ENCODE assay signal across 9 mouse cellular contexts in the genomic region with DNA sequence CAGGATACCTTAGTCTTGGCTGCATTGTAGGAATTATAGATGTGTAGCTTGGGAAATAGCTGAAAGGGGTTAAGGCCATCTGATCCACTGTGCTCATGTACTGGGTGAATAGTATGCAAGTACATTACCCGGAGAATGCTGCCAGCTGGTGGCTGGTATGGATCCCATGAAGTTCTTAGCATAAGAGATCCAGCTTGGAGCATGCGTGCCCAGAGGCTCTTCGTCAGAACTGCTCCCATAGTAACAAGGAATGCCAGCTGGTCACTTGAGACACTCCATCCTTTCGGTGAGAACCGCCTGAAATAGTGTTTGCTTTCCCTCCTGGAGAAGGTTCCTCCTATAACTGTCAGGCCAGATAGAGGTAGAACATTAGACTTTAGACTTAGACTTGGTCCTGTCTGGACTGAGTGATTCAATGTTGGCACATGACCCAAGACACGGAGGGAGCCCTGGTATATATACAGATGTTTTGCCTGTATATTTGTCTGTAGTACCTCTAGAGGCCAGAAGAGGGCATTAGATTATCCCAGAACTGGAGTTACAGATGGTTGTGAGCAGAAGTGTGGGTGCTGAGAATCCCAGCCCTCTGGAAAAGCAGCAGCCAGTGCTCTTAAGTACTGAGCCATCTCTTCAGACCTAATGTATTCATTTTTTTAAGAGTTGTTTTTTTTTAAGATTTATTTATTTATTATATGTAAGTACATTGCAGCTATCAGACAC. TPM values are rescaled to one million over a fixed set of nuclear protein-coding genes. Genes with fewer than 3 reads are reported as not detected.
A peak's percentile ranks its signal among the peaks of the same experiment; 100 is the strongest.
DNase-seq lines count a peak whose midpoint lies in the region; ATAC-seq lines count a peak whose summit lies in the region.
"Had no signal": no experiment of that assay in that cellular context is flagged by ENCODE, and none has a peak within 500 bp of the region (broad histone marks: within the 10 kb centered on the region; RNA-seq: fewer than 3 reads in every experiment).

No protein-coding gene starts in this region.

- H3K4me3 ChIP-seq in forebrain, embryonic 14.5 days (ENCODE audit: low read depth, low read length): no peak overlapping the region
- no peak overlapping the region for H3K4me3 ChIP-seq in forebrain, embryonic 12.5 days (replicated peaks)
- H3K4me3 ChIP-seq in liver, embryonic 11.5 days (ENCODE audit: low read depth, low read length): no peak overlapping the region
- H3K4me3 ChIP-seq: heart, embryonic 13.5 days had no signal

- no peak overlapping the region for H3K4me2 ChIP-seq in forebrain, embryonic 14.5 days (ENCODE audit: low read length)
- H3K4me2 ChIP-seq in forebrain, embryonic 12.5 days: no peak overlapping the region
- H3K4me2 ChIP-seq in liver, embryonic 11.5 days: no peak overlapping the region
- H3K4me2 ChIP-seq: heart, embryonic 13.5 days had no signal

- peak; percentile 29 for DNase-seq in forebrain, embryonic 14.5 days (ENCODE audit: low spot score)
- DNase-seq in thymus, postnatal 0 days (ENCODE audit: low spot score): peak; percentile 35
- DNase-seq in thymus, postnatal 36 days: no peak
- DNase-seq in lung, postnatal 10 days: peak; percentile 45
- DNase-seq in spleen, postnatal 14 days (ENCODE audit: low spot score in 2 of 2): no peak
- no peak for DNase-seq in liver, embryonic 11.5 days (ENCODE audit: low spot score)
- DNase-seq in gastrocnemius, postnatal 4 days (ENCODE audit: low spot score in 2 of 2): no peak

- H3K9ac ChIP-seq in forebrain, embryonic 14.5 days (ENCODE audit: low read length): no peak overlapping the region
- no peak overlapping the region for H3K9ac ChIP-seq in forebrain, embryonic 12.5 days
- H3K9ac ChIP-seq in liver, embryonic 11.5 days (ENCODE audit: low read depth, low read length): no peak overlapping the region
- H3K9ac ChIP-seq: heart, embryonic 13.5 days had no signal

- peaks cover 16% of the 10 kb centered on the region for H3K4me1 ChIP-seq in forebrain, embryonic 14.5 days (ENCODE audit: control insufficient read depth, insufficient read depth, low read length)
- H3K4me1 ChIP-seq in forebrain, embryonic 12.5 days: peaks cover 33% of the 10 kb centered on the region
- peaks cover 27% of the 10 kb centered on the region for H3K4me1 ChIP-seq in liver, embryonic 11.5 days (replicated peaks; ENCODE audit: control insufficient read depth, insufficient read depth, low read length)

- ATAC-seq in forebrain, embryonic 14.5 days: no peak
- no peak for ATAC-seq in forebrain, embryonic 12.5 days (ENCODE audit: low FRiP score)
- ATAC-seq in liver, embryonic 11.5 days (replicated peaks; ENCODE audit: low FRiP score): no peak

- H3K9me3 ChIP-seq in forebrain, embryonic 14.5 days (replicated peaks; ENCODE audit: control insufficient read depth, low read length): no peaks in the 10 kb centered on the region
- no peaks in the 10 kb centered on the region for H3K9me3 ChIP-seq in forebrain, embryonic 12.5 days
- no peaks in the 10 kb centered on the region for H3K9me3 ChIP-seq in liver, embryonic 11.5 days (ENCODE audit: control insufficient read depth, low read length)
- H3K9me3 ChIP-seq: heart, embryonic 13.5 days had no signal

- no peak overlapping the region for H3K27ac ChIP-seq in forebrain, embryonic 14.5 days (ENCODE audit: low read depth, low read length)
- no peak overlapping the region for H3K27ac ChIP-seq in forebrain, embryonic 12.5 days
- H3K27ac ChIP-seq in liver, embryonic 11.5 days (ENCODE audit: low read depth, low read length): no peak overlapping the region
- H3K27ac ChIP-seq: heart, embryonic 13.5 days had no signal

- peaks cover 25% of the 10 kb centered on the region for H3K36me3 ChIP-seq in forebrain, embryonic 14.5 days (ENCODE audit: control insufficient read depth, insufficient read depth, low read length)
- H3K36me3 ChIP-seq in forebrain, embryonic 12.5 days (replicated peaks): peaks cover 38% of the 10 kb centered on the region
- peaks cover 20% of the 10 kb centered on the region for H3K36me3 ChIP-seq in liver, embryonic 11.5 days (ENCODE audit: control insufficient read depth, insufficient read depth, low read length)

- H3K27me3 ChIP-seq in forebrain, embryonic 14.5 days (replicated peaks; ENCODE audit: control insufficient read depth, insufficient read depth, low read length): no peaks in the 10 kb centered on the region
- H3K27me3 ChIP-seq in forebrain, embryonic 12.5 days: no peaks in the 10 kb centered on the region
- no peaks in the 10 kb centered on the region for H3K27me3 ChIP-seq in liver, embryonic 11.5 days (replicated peaks; ENCODE audit: control insufficient read depth, insufficient read depth, low read length)
- H3K27me3 ChIP-seq: heart, embryonic 13.5 days had no signal

- 88% methylated on average over 6 of the region's 6 CpGs for WGBS in forebrain, embryonic 14.5 days
- WGBS in forebrain, embryonic 12.5 days: 86% methylated on average over 6 of the region's 6 CpGs
- 88% methylated on average over 6 of the region's 6 CpGs for WGBS in liver, embryonic 11.5 days

RNA-seq across cellular contexts. Expression of gene Ptma, which starts 7.0 kb away (rescaled TPM):
- polyA plus RNA-seq in forebrain, embryonic 14.5 days (2014; fragmentation: Nextera tagmentation; extraction: Ambion mirVana): 2,309 and 2,480 TPM in 2 replicates
- 3,257 and 3,328 TPM in 2 replicates for polyA plus RNA-seq in forebrain, embryonic 12.5 days (2016; fragmentation: Nextera tagmentation; extraction: Ambion mirVana)
- 3,795 and 4,477 TPM in 2 replicates for polyA plus RNA-seq in thymus, postnatal 0 days (2015; fragmentation: Nextera tagmentation; extraction: Ambion mirVana)
- polyA plus RNA-seq in liver, embryonic 11.5 days (2014; fragmentation: Nextera tagmentation; extraction: Ambion mirVana): 2,666 and 2,805 TPM in 2 replicates
- total RNA-seq in gastrocnemius, postnatal 4 days (2021): 100 to 1,000 TPM; 655 to 661 TPM

RNA-seq across cellular contexts. Expression of gene Pde6d, which starts 48.9 kb away (rescaled TPM):
- polyA plus RNA-seq in forebrain, embryonic 14.5 days (2014; fragmentation: Nextera tagmentation; extraction: Ambion mirVana): 78.1 and 86.3 TPM in 2 replicates
- polyA plus RNA-seq in forebrain, embryonic 12.5 days (2016; fragmentation: Nextera tagmentation; extraction: Ambion mirVana): 91.7 TPM in 2 replicates
- polyA plus RNA-seq in thymus, postnatal 0 days (2015; fragmentation: Nextera tagmentation; extraction: Ambion mirVana): 52.2 and 55.4 TPM in 2 replicates
- 48.1 and 52.1 TPM in 2 replicates for polyA plus RNA-seq in liver, embryonic 11.5 days (2014; fragmentation: Nextera tagmentation; extraction: Ambion mirVana)
- total RNA-seq in gastrocnemius, postnatal 4 days (2021): 10 to 100 TPM; 52.1 to 53.6 TPM

RNA-seq across cellular contexts. Expression of gene Cops7b, which starts 49.1 kb away (rescaled TPM):
- 61.7 and 65.4 TPM in 2 replicates for polyA plus RNA-seq in forebrain, embryonic 14.5 days (2014; fragmentation: Nextera tagmentation; extraction: Ambion mirVana)
- polyA plus RNA-seq in forebrain, embryonic 12.5 days (2016; fragmentation: Nextera tagmentation; extraction: Ambion mirVana): 59.9 and 64.6 TPM in 2 replicates
- 35.2 and 36.5 TPM in 2 replicates for polyA plus RNA-seq in thymus, postnatal 0 days (2015; fragmentation: Nextera tagmentation; extraction: Ambion mirVana)
- polyA plus RNA-seq in liver, embryonic 11.5 days (2014; fragmentation: Nextera tagmentation; extraction: Ambion mirVana): 30.8 and 33.4 TPM in 2 replicates
- 10 to 100 TPM; 15.7 to 16.8 TPM for total RNA-seq in gastrocnemius, postnatal 4 days (2021)

Comparison
In these comparisons a context has a peak if more than half of its experiments do, and no peak if none do; other contexts are left out.
1. DNase-seq: peak in forebrain, embryonic 14.5 days (single experiment), thymus, postnatal 0 days (single experiment) and lung, postnatal 10 days (single experiment); none in thymus, postnatal 36 days (0 of 2), spleen, postnatal 14 days (0 of 2), liver, embryonic 11.5 days (single experiment) and gastrocnemius, postnatal 4 days (0 of 2).